Mouse (Mus musculus): ENCODE data around the gene Bmyc.
A peak's percentile ranks its signal among the peaks of the same experiment; 100 is the strongest.
"Not testable (repeated sequence)": the region's sequence is repeated elsewhere in the genome, so short reads cannot be mapped to it uniquely, and the experiment has no call there.

Bmyc gene

GRCm38 (mm10) chr2:25717222-25717621 lies 10.7 kb downstream of the Bmyc start:
- no peak for DNase-seq (ENCODE audit: inconsistent age in 2 of 2, low spot score in 1 of 2)

- DNase-seq (ENCODE audit: inconsistent age in 2 of 2, low spot score in 1 of 2) = peak in 1 of 2 experiments; percentile 16
Measured at GRCm38 (mm10) chr2:25733199-25733930, 26.8 kb downstream of the Bmyc start.

- DNase-seq (ENCODE audit: inconsistent age in 2 of 2, low spot score in 1 of 2) = not testable (repeated sequence)
Measured at GRCm38 (mm10) chr2:25736709-25737108, 30.2 kb downstream of the Bmyc start, which contains the start of gene Obp2b. Obp2b (plus strand) TSS chr2:25737009.

- DNase-seq (ENCODE audit: inconsistent age in 2 of 2, low spot score in 1 of 2) = no peak
Measured at GRCm38 (mm10) chr2:25741671-25742070, 35.1 kb downstream of the Bmyc start.

- no peak for DNase-seq (ENCODE audit: inconsistent age in 2 of 2, low spot score in 1 of 2)
Measured at GRCm38 (mm10) chr2:25754201-25754600, 47.7 kb downstream of the Bmyc start.

Measured in adrenal gland, adult (tissue).